Mouse (Mus musculus): Measurements from ENCODE around the gene Hnrnpdl. TPM values are rescaled to one million over a fixed set of nuclear protein-coding genes. Genes with fewer than 3 reads are reported as not detected.

Gene Hnrnpdl
- polyA plus RNA-seq, 1 experiment, result 543 TPM

DNA sequence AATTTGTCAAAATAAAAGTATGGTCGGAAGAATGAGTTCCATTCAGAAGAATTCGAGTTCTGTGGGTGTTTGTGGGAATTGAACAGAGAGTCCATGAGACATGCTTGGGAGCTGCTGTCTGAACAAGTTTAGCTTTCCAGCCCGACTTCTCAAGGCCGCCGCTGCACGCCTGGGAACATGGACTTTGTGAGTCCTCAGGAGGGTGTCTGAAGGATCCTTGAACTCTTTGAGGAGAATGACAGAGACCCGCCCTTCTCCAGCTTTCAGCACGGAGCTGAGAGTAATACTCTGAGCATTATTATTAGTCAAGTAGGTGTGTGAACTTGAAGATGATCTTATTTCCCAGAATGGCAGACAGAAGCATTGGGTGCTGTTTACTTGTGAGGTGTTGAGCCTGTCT is 3.0 kb upstream of the Hnrnpdl start:
- WGBS, result 85% methylated on average over 8 of the region's 8 CpGs
- peaks cover 7% of the 10 kb centered on the region for H3K4me1 ChIP-seq (ENCODE audit: control insufficient read depth, insufficient read depth, low read length)
- no peak overlapping the region for H3K4me3 ChIP-seq (ENCODE audit: insufficient read depth, low read depth, low read length)
- no peak overlapping the region for H3K27ac ChIP-seq (ENCODE audit: insufficient read depth, low read depth, low read length)
- TF ChIP-seq POLR2A (IDR thresholded peaks at IDR 0.05; ENCODE audit: insufficient read depth, low read depth, low read length) (no peak), CTCF (IDR thresholded peaks at IDR 0.05; ENCODE audit: insufficient read depth, low read depth, low read length) (no peak)

DNA sequence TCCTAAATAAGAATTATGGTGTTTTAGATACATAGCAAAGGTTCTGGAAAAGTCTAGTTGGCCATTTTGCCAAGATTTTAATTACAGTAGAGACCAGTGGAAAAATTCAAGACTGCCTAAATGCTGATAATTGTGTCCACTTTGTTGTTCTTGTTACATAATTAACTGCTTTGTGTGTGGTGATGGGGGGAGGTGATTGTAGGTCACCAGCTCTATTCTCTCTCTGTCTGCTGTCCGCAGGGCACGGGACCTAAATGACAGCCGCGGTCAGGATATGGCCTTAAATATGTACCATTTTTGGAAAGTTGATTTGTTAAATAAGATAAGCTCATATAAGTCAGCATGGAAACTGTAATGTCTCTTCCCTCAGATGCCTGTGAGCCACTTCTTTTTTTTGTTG is 1.8 kb upstream of the Hnrnpdl start:
- H3K4me1 ChIP-seq (ENCODE audit: control insufficient read depth, insufficient read depth, low read length), result peaks cover 11% of the 10 kb centered on the region
- H3K4me3 ChIP-seq (ENCODE audit: insufficient read depth, low read depth, low read length), result no peak overlapping the region
- TF ChIP-seq POLR2A (IDR thresholded peaks at IDR 0.05; ENCODE audit: insufficient read depth, low read depth, low read length), result no peak
- no peak overlapping the region for H3K27ac ChIP-seq (ENCODE audit: insufficient read depth, low read depth, low read length)
- WGBS, result 70% methylated on average over 4 of the region's 4 CpGs

DNA sequence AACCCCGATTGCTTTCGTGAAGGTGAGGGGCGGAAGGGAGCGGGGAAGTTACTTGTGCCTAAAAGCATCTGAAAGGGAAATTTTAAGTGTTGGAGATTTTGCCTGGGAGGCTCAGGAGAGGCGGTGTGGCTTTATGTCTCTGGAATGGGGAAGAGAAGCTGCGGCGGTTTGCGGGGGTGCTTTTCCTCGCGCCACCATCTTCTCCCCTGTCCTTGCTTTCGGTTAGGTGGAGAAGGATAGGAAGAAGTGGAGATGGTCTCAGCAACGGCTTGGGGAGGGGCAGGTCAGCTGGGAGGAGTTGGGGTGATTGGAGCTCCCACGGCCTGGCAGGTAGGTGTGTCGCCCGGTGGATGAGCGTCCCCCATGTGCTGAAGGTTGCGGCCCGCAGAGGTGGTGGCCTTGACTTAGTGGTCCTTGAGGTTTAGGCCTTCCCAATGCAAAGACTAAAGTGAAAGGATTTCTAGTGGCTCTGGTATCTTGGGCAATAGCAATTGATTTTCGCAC is 869 bp upstream of the Hnrnpdl start:
- Histone ChIP-seq H3K27ac (ENCODE audit: insufficient read depth, low read depth, low read length) (peak overlapping the region; percentile 76), H3K4me3 (ENCODE audit: insufficient read depth, low read depth, low read length) (peak overlapping the region; percentile 78), H3K4me1 (ENCODE audit: control insufficient read depth, insufficient read depth, low read length) (peaks cover 13% of the 10 kb centered on the region)
- 0 out of 2 replicates have a peak, but pooled peaks have one; percentile 4 for TF ChIP-seq POLR2A (IDR thresholded peaks at IDR 0.05; ENCODE audit: insufficient read depth, low read depth, low read length)
- TF ChIP-seq CTCF (IDR thresholded peaks at IDR 0.05; ENCODE audit: insufficient read depth, low read depth, low read length), result no peak
- 2% methylated on average over 19 of the region's 19 CpGs for WGBS

DNA sequence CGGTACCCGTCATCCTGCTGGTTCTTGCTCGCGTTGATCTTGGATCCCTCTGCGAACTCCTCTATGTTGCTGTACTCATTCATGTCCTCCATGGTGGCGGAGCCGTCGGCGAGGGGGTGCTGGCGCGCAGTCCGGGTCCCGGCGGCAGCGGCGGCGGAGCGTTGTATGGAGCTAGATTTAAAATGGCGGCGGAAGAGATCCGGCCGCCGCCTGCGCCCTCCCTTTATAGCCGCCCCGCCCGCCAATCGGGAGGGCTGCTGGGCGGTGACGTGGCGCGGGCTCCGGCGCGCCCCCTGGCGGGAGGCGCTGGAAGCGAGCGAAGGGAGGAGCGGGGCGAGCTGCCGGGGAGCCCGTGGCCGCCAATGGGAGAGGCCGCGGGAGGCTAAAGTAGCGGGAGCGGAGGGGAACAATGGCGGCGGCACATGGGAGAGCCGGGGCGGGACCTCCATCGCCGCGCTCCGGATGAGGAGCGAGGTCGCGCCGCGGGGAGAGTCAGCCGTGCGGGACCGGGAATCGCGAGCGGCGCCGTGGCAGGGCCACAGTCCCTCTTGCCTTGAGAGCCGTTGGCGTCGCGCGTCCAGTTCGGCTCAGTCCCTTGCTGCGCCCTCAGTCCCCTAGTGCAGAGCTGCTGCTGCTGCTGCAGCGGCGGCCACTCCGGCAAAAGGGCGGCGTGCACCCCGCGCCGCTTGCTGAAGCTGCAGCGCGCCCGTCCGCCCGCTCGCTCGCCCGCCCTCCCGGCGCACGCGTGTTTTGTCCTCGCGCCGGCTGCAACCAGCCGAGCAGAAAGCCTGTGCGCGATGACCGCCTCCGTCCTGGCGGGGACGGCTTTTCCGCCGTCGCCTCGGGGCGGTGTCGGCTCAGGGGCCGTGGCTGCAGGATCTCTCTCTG is 506 bp downstream of the Hnrnpdl start:
- under 1% methylated on average over 113 of the region's 113 CpGs for WGBS
- TF ChIP-seq POLR2A (IDR thresholded peaks at IDR 0.05; ENCODE audit: insufficient read depth, low read depth, low read length) (peak; percentile 86), CTCF (IDR thresholded peaks at IDR 0.05; ENCODE audit: insufficient read depth, low read depth, low read length) (peak; percentile 97)

DNA sequence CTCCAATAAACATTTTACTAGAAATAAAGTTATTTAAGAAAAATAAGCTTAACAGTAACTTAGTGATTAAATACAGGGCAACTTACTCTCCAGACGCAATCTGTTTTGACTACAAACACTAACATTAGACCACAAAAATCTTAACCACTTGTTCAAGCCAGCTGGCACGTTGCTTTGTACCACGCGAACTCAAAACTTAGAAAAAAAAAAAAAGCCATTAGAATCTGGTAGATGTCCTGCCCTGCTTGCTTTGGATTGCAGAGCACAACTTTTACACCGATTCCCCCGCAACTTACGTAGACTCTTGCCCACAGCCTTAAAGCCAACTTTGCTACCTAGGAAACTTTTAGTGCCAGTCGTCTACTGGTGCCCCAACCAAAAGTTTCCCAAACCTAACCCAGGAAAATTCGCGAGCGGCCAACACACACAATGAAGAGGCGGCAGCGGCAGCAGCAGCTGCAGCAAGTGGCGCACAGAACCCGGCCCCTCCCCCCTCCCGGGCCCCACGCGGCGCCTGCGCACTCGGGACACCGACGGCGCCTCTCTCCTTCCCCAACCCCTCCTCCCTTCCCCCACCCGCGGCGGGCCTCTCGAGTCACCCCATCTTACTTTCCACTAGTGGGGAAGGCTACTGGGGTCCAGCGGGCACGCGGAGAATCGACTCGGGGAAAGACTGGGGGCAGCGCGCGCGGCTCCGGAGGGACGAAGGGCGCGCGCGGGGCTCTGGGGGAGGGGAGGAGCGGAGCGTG is 1.3 kb downstream of the Hnrnpdl start:
- H3K27ac ChIP-seq (ENCODE audit: insufficient read depth, low read depth, low read length), result peak overlapping the region; percentile 99
- TF ChIP-seq CTCF (IDR thresholded peaks at IDR 0.05; ENCODE audit: insufficient read depth, low read depth, low read length) (no peak), POLR2A (IDR thresholded peaks at IDR 0.05; ENCODE audit: insufficient read depth, low read depth, low read length) (no peak)
- WGBS, result under 1% methylated on average over 43 of the region's 45 CpGs
- peak overlapping the region; percentile 88 for H3K4me3 ChIP-seq (ENCODE audit: insufficient read depth, low read depth, low read length)
- H3K4me1 ChIP-seq (ENCODE audit: control insufficient read depth, insufficient read depth, low read length), result peaks cover 8% of the 10 kb centered on the region

More for the DNA sequence above, 506 bp downstream of the Hnrnpdl start:
- H3K4me3 ChIP-seq (ENCODE audit: insufficient read depth, low read depth, low read length), result peak overlapping the region; percentile 88
- H3K4me1 ChIP-seq (ENCODE audit: control insufficient read depth, insufficient read depth, low read length), result peaks cover 12% of the 10 kb centered on the region
- H3K27ac ChIP-seq (ENCODE audit: insufficient read depth, low read depth, low read length), result peak overlapping the region; percentile 99

DNA sequence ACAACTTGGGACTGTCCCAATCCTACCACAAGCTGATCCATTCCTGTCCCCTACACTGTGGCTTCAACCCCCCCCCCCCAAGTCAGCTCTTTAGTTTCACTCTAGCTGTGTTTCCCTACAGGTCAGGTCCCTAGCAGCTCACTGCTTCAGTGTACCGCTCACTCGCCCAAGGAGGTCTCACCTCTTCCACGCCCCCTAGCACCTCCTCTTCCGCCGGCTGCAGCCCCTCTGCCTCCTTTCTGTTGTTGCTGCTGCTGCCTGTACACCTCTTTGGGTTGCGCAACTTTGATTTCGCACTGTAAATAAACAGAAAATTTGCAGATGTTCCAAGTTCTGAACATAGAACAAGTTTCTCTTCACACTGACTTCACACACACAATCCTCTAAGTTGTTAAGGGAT is 2.8 kb downstream of the Hnrnpdl start:
- H3K4me1 ChIP-seq (ENCODE audit: control insufficient read depth, insufficient read depth, low read length), result peaks cover 6% of the 10 kb centered on the region
- TF ChIP-seq POLR2A (IDR thresholded peaks at IDR 0.05; ENCODE audit: insufficient read depth, low read depth, low read length) (no peak), CTCF (IDR thresholded peaks at IDR 0.05; ENCODE audit: insufficient read depth, low read depth, low read length) (no peak)
- peak overlapping the region; percentile 38 for H3K4me3 ChIP-seq (ENCODE audit: insufficient read depth, low read depth, low read length)
- 4% methylated on average over 7 of the region's 7 CpGs for WGBS
- no peak overlapping the region for H3K27ac ChIP-seq (ENCODE audit: insufficient read depth, low read depth, low read length)

DNA sequence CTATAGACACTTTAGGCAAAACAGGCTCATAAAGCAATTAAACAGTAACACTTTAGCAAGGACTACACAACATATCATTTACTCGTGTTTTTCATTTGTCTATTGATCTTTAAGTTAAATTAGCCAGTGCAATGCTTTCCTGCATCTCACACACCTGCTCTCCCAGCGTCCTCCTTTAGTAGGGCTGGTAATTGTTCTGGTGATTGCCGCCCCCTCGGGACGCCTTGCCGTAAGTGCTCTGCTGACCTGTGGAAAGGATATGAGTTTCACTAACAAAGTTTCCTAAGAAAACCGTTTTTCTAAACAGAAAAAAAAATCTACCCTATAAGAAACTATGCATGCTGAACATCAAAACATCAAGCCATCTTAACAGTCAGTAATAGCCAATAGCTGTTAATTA is 3.5 kb downstream of the Hnrnpdl start:
- H3K27ac ChIP-seq (ENCODE audit: insufficient read depth, low read depth, low read length), result no peak overlapping the region
- 12% methylated on average over 7 of the region's 7 CpGs for WGBS
- TF ChIP-seq POLR2A (IDR thresholded peaks at IDR 0.05; ENCODE audit: insufficient read depth, low read depth, low read length), result no peak
- no peak for TF ChIP-seq CTCF (IDR thresholded peaks at IDR 0.05; ENCODE audit: insufficient read depth, low read depth, low read length)
- H3K4me3 ChIP-seq (ENCODE audit: insufficient read depth, low read depth, low read length), result no peak overlapping the region
- peaks cover 6% of the 10 kb centered on the region for H3K4me1 ChIP-seq (ENCODE audit: control insufficient read depth, insufficient read depth, low read length)

DNA sequence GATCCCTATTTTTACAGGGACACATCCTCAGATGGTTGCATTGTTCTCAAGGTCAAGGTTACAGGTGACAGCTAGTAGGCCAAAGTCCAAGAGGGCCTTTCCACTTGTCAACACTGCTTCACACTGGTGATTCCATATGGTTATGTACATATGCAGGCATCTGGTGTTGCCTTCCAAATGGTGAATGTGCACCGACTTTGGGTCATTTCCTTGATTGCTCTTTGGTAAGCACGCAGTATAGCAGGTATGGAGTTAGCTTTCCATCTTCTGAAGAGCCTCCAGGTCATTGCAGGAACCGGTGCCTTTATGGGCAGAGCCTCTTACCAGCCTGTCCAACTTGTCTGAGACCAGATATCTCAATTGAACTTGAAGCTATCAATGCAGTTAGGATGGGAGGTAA is 6.8 kb downstream of the Hnrnpdl start:
- Histone ChIP-seq H3K27ac (ENCODE audit: insufficient read depth, low read depth, low read length) (no peak overlapping the region), H3K4me1 (ENCODE audit: control insufficient read depth, insufficient read depth, low read length) (peaks cover 9% of the 10 kb centered on the region), H3K4me3 (ENCODE audit: insufficient read depth, low read depth, low read length) (no peak overlapping the region)
- TF ChIP-seq CTCF (IDR thresholded peaks at IDR 0.05; ENCODE audit: insufficient read depth, low read depth, low read length) (no peak), POLR2A (IDR thresholded peaks at IDR 0.05; ENCODE audit: insufficient read depth, low read depth, low read length) (no peak)
- WGBS, result 82% methylated on average over 3 of the region's 3 CpGs

DNA sequence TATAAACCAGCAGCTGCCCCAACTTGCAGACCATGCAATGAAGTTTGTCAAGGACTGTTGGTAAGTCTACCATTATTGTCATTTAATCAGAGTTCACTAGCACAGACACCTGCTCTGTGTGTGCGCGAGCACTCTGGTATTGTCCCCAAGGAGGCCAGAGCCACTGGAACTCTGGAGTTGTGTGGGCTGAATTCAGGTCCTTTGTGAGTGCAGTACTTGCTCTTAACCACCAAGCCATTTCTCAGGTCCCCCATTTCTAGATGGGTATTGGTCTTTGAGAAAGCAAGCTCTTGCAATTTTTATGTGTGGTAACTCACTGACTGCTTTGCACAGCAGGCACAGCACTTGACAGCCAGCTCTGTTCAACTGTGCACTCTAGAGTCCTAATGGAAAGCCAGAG is 7.4 kb downstream of the Hnrnpdl start:
- WGBS, result 84% methylated on average over 2 of the region's 2 CpGs
- H3K4me1 ChIP-seq (ENCODE audit: control insufficient read depth, insufficient read depth, low read length), result peaks cover 9% of the 10 kb centered on the region
- H3K4me3 ChIP-seq (ENCODE audit: insufficient read depth, low read depth, low read length), result no peak overlapping the region

More for the DNA sequence above, 7.4 kb downstream of the Hnrnpdl start:
- H3K27ac ChIP-seq (ENCODE audit: insufficient read depth, low read depth, low read length), result no peak overlapping the region
- TF ChIP-seq POLR2A (IDR thresholded peaks at IDR 0.05; ENCODE audit: insufficient read depth, low read depth, low read length), result no peak
- TF ChIP-seq CTCF (IDR thresholded peaks at IDR 0.05; ENCODE audit: insufficient read depth, low read depth, low read length), result no peak

All from olfactory bulb, adult 2 months (tissue).